Mouse (Mus musculus) heart, adult 2 months (tissue): ENCODE measurements around the gene Lsp1.

Experiments
- CTCF ChIP-seq: fragments of 200-600 bp; IDR thresholded peaks from 2 replicates; pipeline ENCODE4 v1.8.1; 2022; ENCODE audit warnings: antibody characterized with exemption, mild to moderate bottlenecking, moderate library complexity
- POLR2A ChIP-seq: fragments of 200-500 bp; IDR thresholded peaks from 2 replicates; pipeline ENCODE4 v1.6.1; 2011; ENCODE audit warnings: mild to moderate bottlenecking, low read depth, low read length, control low read depth; ENCODE audit not compliant: insufficient read depth

DNA sequence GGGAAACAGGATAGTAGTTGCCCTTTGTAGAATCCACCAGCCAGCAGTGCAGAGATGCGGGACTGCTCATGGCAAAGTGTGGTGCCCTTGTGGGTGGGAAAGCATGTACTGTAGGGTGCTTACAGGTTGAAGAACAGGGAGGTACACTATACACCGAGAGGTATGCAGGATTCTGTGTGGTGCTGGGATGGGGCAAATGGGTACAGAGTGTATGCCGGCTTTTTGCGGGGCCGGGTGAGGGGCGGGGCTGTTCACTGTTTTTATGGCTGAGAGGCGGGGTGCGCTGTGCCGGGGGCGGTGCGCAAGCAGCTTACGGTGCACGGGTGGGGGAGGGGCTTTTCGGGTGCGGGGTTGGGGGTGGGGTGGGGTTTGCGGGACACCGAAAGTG is 72.1 kb downstream of the Lsp1 start, which contains the start of gene Mrpl23:
- TF ChIP-seq CTCF (no peak), POLR2A (no peak)
